Mouse (Mus musculus) forebrain, embryonic 13.5 days (tissue): ENCODE measurements around the gene Erfe. TPM values are rescaled to one million over a fixed set of nuclear protein-coding genes. Genes with fewer than 3 reads are reported as not detected.

ENCODE experiments used
- ATAC-seq: fragments of 200-750 bp; cut with Nextera tagmentation; 2 replicates; pipeline ENCODE4 v1.8.0; 2017
- H3K27ac ChIP-seq: fragments of 300-500 bp; sonication (generic); 2 replicates; pipeline ENCODE4 v1.5.1; 2015; ENCODE audit warnings: inconsistent platforms, mild to moderate bottlenecking, moderate library complexity
- H3K27me3 ChIP-seq: fragments of 300-500 bp; sonication (generic); 2 replicates; pipeline ENCODE4 v1.6.1; 2015; ENCODE audit warnings: mild to moderate bottlenecking, inconsistent platforms
- H3K36me3 ChIP-seq: fragments of 300-500 bp; sonication (generic); 2 replicates; pipeline ENCODE4 v1.6.1; 2015; ENCODE audit warnings: mild to moderate bottlenecking, inconsistent platforms; ENCODE audit not compliant: poor library complexity, severe bottlenecking
- H3K4me1 ChIP-seq: fragments of 300-500 bp; sonication (generic); 2 replicates; pipeline ENCODE4 v1.6.1; 2015; ENCODE audit warnings: inconsistent platforms
- H3K4me2 ChIP-seq: fragments of 300-500 bp; sonication (generic); 2 replicates; pipeline ENCODE4 v1.6.1; 2015; ENCODE audit warnings: inconsistent platforms, mild to moderate bottlenecking, moderate library complexity
- H3K4me3 ChIP-seq: fragments of 300-500 bp; sonication (generic); 2 replicates; pipeline ENCODE4 v1.5.1; 2015; ENCODE audit warnings: mild to moderate bottlenecking, inconsistent platforms
- H3K9ac ChIP-seq: fragments of 300-500 bp; sonication (generic); 2 replicates; pipeline ENCODE4 v1.6.1; 2015; ENCODE audit warnings: mild to moderate bottlenecking, inconsistent platforms
- H3K9me3 ChIP-seq: fragments of 300-500 bp; sonication (generic); replicated peaks from 2 replicates; pipeline ENCODE4 v1.6.1; 2016; ENCODE audit warnings: inconsistent platforms
- WGBS: fragments of 180-500 bp; shearing (Covaris S2); methylation state at CpG from one replicate; pipeline ENCODE4 v1.1.7; 2015; 5-methylcytosine and 5-hydroxymethylcytosine counted together
- polyA plus RNA-seq: library from polyadenylated mRNA; unstranded; fragments of >200 nt; fragmentation: Nextera tagmentation; extraction: Ambion mirVana; gene quantifications from 2 replicates; pipeline ENCODE4 v1.2.1, GENCODE M21; 2015

Erfe gene
- polyA plus RNA-seq, 1 experiment from 2014 or later = 0.54 TPM

- no peak overlapping the region for H3K9ac ChIP-seq
- no peaks in the 10 kb centered on the region for H3K27me3 ChIP-seq
- no peaks in the 10 kb centered on the region for H3K4me1 ChIP-seq
- H3K4me2 ChIP-seq = no peak overlapping the region
- no peak overlapping the region for H3K27ac ChIP-seq
- ATAC-seq = no peak
- H3K4me3 ChIP-seq = no peak overlapping the region
- peaks cover 94% of the 10 kb centered on the region for H3K36me3 ChIP-seq
- no peaks in the 10 kb centered on the region for H3K9me3 ChIP-seq
- 92% methylated on average over 4 of the region's 4 CpGs for WGBS
Measured at GRCm38 (mm10) chr1:91381091-91381471, 14.9 kb downstream of the Erfe start.

- WGBS = 93% methylated on average over 5 of the region's 5 CpGs
- no peaks in the 10 kb centered on the region for H3K9me3 ChIP-seq
- H3K4me2 ChIP-seq = no peak overlapping the region
- no peak for ATAC-seq
- peaks cover 8% of the 10 kb centered on the region; the same call in 1 of the 2 replicates for H3K4me1 ChIP-seq
- H3K36me3 ChIP-seq = peaks cover 86% of the 10 kb centered on the region
- H3K27me3 ChIP-seq = no peaks in the 10 kb centered on the region
- no peak overlapping the region for H3K4me3 ChIP-seq
- no peak overlapping the region for H3K9ac ChIP-seq
- no peak overlapping the region for H3K27ac ChIP-seq
Measured at GRCm38 (mm10) chr1:91390369-91390768, 24.1 kb downstream of the Erfe start.

- WGBS = 2% methylated on average over 12 of the region's 12 CpGs
- ATAC-seq = no peak
Measured at GRCm38 (mm10) chr1:91397927-91398259, 31.7 kb downstream of the Erfe start.

GRCm38 (mm10) chr1:91398260-91399062 lies 32.2 kb downstream of the Erfe start, which contains the start of gene Ilkap:
Gene Ilkap (minus strand): TSS chr1:91398815.
- H3K36me3 ChIP-seq = peaks cover 22% of the 10 kb centered on the region
- peak within 1 kb of the TSS; percentile 89 for H3K9ac ChIP-seq
- ATAC-seq = peak; percentile 98
- peaks cover 29% of the 10 kb centered on the region for H3K4me1 ChIP-seq
- no peaks in the 10 kb centered on the region for H3K9me3 ChIP-seq
- H3K4me2 ChIP-seq = peak within 1 kb of the TSS; percentile 96
- H3K27ac ChIP-seq = peak within 1 kb of the TSS; percentile 84
- peak within 1 kb of the TSS; percentile 86 for H3K4me3 ChIP-seq
- under 1% methylated on average over 88 of the region's 91 CpGs for WGBS
- H3K27me3 ChIP-seq = no peaks in the 10 kb centered on the region

More at GRCm38 (mm10) chr1:91397927-91398259, 31.7 kb downstream of the Erfe start:
- peak overlapping the region; percentile 84 for H3K27ac ChIP-seq
- H3K4me3 ChIP-seq = peak overlapping the region; percentile 86
- no peaks in the 10 kb centered on the region for H3K9me3 ChIP-seq
- peak overlapping the region; percentile 89 for H3K9ac ChIP-seq
- H3K27me3 ChIP-seq = no peaks in the 10 kb centered on the region
- peaks cover 27% of the 10 kb centered on the region for H3K36me3 ChIP-seq
- peaks cover 29% of the 10 kb centered on the region for H3K4me1 ChIP-seq
- H3K4me2 ChIP-seq = peak overlapping the region; percentile 96

GRCm38 (mm10) chr1:91404976-91405375 lies 38.7 kb downstream of the Erfe start:
- H3K36me3 ChIP-seq = no peaks in the 10 kb centered on the region
- H3K4me1 ChIP-seq = peaks cover 3% of the 10 kb centered on the region; the same call in 1 of the 2 replicates
- H3K27ac ChIP-seq = no peak overlapping the region
- no peak overlapping the region for H3K4me2 ChIP-seq
- H3K4me3 ChIP-seq = no peak overlapping the region
- 0 out of 2 replicates have a peak, but pooled peaks cover 7% of the 10 kb centered on the region for H3K27me3 ChIP-seq
- H3K9me3 ChIP-seq = no peaks in the 10 kb centered on the region
- H3K9ac ChIP-seq = no peak overlapping the region
- 32% methylated on average over 1 of the region's 1 CpGs for WGBS
- no peak for ATAC-seq

GRCm38 (mm10) chr1:91405406-91406169 lies 39.4 kb downstream of the Erfe start:
- 60% methylated on average over 23 of the region's 23 CpGs for WGBS
- Histone ChIP-seq H3K27ac (no peak overlapping the region), H3K4me3 (no peak overlapping the region), H3K36me3 (peaks cover 5% of the 10 kb centered on the region), H3K4me2 (no peak overlapping the region; the same call in 1 of the 2 replicates), H3K9ac (no peak overlapping the region), H3K27me3 (0 out of 2 replicates have a peak, but pooled peaks cover 7% of the 10 kb centered on the region), H3K9me3 (no peaks in the 10 kb centered on the region), H3K4me1 (peaks cover 4% of the 10 kb centered on the region; the same call in 1 of the 2 replicates)
- ATAC-seq = no peak

GRCm38 (mm10) chr1:91407819-91408218 lies 41.6 kb downstream of the Erfe start:
- peaks cover 19% of the 10 kb centered on the region for H3K36me3 ChIP-seq
- 89% methylated on average over 4 of the region's 4 CpGs for WGBS
- no peak overlapping the region for H3K9ac ChIP-seq
- no peak for ATAC-seq
- H3K4me1 ChIP-seq = peaks cover 24% of the 10 kb centered on the region
- no peaks in the 10 kb centered on the region for H3K9me3 ChIP-seq
- H3K27ac ChIP-seq = no peak overlapping the region
- 0 out of 2 replicates have a peak, but pooled peaks cover 7% of the 10 kb centered on the region for H3K27me3 ChIP-seq
- no peak overlapping the region for H3K4me3 ChIP-seq
- no peak overlapping the region for H3K4me2 ChIP-seq

GRCm38 (mm10) chr1:91411631-91412285 lies 45.5 kb downstream of the Erfe start:
- peak overlapping the region; percentile 99 for H3K27ac ChIP-seq
- H3K4me2 ChIP-seq = peak overlapping the region; percentile 92
- H3K27me3 ChIP-seq = no peaks in the 10 kb centered on the region
- H3K4me3 ChIP-seq = peak overlapping the region; percentile 84
- peaks cover 50% of the 10 kb centered on the region for H3K4me1 ChIP-seq
- no peak for ATAC-seq
- H3K9me3 ChIP-seq = no peaks in the 10 kb centered on the region
- H3K36me3 ChIP-seq = peaks cover 19% of the 10 kb centered on the region
- H3K9ac ChIP-seq = peak overlapping the region; percentile 95
- 45% methylated on average over 8 of the region's 8 CpGs for WGBS

GRCm38 (mm10) chr1:91412286-91413029 lies 46.2 kb downstream of the Erfe start:
- peak overlapping the region; percentile 84 for H3K4me3 ChIP-seq
- no peaks in the 10 kb centered on the region for H3K27me3 ChIP-seq
- H3K9ac ChIP-seq = peak overlapping the region; percentile 95
- ATAC-seq = peak; percentile 12; the same call in 1 of the 2 replicates
- peak overlapping the region; percentile 99 for H3K27ac ChIP-seq
- 2% methylated on average over 59 of the region's 65 CpGs for WGBS
- peaks cover 19% of the 10 kb centered on the region for H3K36me3 ChIP-seq
- no peaks in the 10 kb centered on the region for H3K9me3 ChIP-seq
- peak overlapping the region; percentile 92 for H3K4me2 ChIP-seq
- peaks cover 50% of the 10 kb centered on the region for H3K4me1 ChIP-seq

GRCm38 (mm10) chr1:91413030-91413506 lies 46.8 kb downstream of the Erfe start:
- Histone ChIP-seq H3K27ac (peak overlapping the region; percentile 99), H3K4me2 (peak overlapping the region; percentile 92), H3K9ac (peak overlapping the region; percentile 95), H3K36me3 (peaks cover 20% of the 10 kb centered on the region), H3K4me1 (peaks cover 50% of the 10 kb centered on the region), H3K4me3 (peak overlapping the region; percentile 84), H3K9me3 (no peaks in the 10 kb centered on the region), H3K27me3 (no peaks in the 10 kb centered on the region)
- ATAC-seq = peak; percentile 91
- under 1% methylated on average over 34 of the region's 34 CpGs for WGBS

- Histone ChIP-seq H3K36me3 (peaks cover 25% of the 10 kb centered on the region), H3K9ac (peak overlapping the region; percentile 95), H3K4me3 (peak overlapping the region; percentile 84), H3K4me1 (peaks cover 50% of the 10 kb centered on the region), H3K27ac (peak overlapping the region; percentile 99), H3K4me2 (peak overlapping the region; percentile 92), H3K9me3 (no peaks in the 10 kb centered on the region), H3K27me3 (no peaks in the 10 kb centered on the region)
- WGBS = under 1% methylated on average over 14 of the region's 14 CpGs
- ATAC-seq = no peak
Measured at GRCm38 (mm10) chr1:91413536-91413897, 47.3 kb downstream of the Erfe start.
